Mouse (Mus musculus): ENCODE data around the gene Fcho2. TPM values are rescaled to one million over a fixed set of nuclear protein-coding genes. Genes with fewer than 3 reads are reported as not detected.

Fcho2 gene
- polyA plus RNA-seq, 1 experiment, result 17.8 TPM

DNA sequence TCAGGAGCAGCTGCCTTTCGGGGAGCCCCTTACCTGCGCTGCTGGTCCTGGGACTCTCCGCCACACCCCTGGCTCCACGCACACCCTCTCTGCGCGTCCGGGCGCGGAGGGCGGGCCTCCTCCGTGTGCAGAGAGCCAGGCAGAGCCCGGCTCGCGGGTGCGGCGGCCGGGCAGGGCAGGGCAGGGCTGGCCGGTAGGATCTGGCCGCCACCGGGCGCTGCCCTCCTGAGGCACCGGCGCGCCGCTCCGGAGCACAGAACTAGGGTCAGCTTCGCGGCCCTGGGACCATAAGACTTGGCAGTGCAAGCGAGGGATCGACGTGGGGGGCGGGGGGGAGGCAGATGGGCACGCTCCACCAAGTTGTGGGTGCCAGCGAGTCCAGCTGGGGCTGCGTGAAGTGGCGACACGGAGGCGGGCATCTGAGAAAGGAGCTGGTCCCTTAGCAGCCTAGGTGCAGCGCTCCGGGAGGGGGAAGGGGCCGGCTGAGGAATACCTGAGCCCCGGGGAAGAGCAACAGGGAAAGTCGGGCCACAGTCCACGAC is 120.4 kb downstream of the Fcho2 start, which contains the start of gene Tmem171:
Tmem171 (minus strand) TSS at position 62 of the 542 bp plus-strand sequence.
- H3K27ac ChIP-seq (ENCODE audit: insufficient read depth, low read depth, low read length), result peak within 1 kb of the TSS; percentile 78
- peak within 1 kb of the TSS; percentile 50 for H3K4me3 ChIP-seq (ENCODE audit: insufficient read depth, low read depth, low read length)
- peak; percentile 72 for DNase-seq
- WGBS, result 11% methylated on average over 43 of the region's 44 CpGs
- H3K4me1 ChIP-seq (ENCODE audit: control insufficient read depth, insufficient read depth, low read length), result peaks cover 13% of the 10 kb centered on the region; the same call in 1 of the 2 replicates
- TF ChIP-seq CTCF (conservative IDR thresholded peaks at IDR 0.05; ENCODE audit: insufficient read depth, insufficient read length, low read depth, low read length), result no peak
- no peak for TF ChIP-seq POLR2A (IDR thresholded peaks at IDR 0.05; ENCODE audit: low read depth, low read length)
- H3K27me3 ChIP-seq (replicated peaks; ENCODE audit: control insufficient read depth, insufficient read depth, low read length), result no peaks in the 10 kb centered on the region
- H3K36me3 ChIP-seq (ENCODE audit: control insufficient read depth, insufficient read depth, low read length), result no peaks in the 10 kb centered on the region

DNA sequence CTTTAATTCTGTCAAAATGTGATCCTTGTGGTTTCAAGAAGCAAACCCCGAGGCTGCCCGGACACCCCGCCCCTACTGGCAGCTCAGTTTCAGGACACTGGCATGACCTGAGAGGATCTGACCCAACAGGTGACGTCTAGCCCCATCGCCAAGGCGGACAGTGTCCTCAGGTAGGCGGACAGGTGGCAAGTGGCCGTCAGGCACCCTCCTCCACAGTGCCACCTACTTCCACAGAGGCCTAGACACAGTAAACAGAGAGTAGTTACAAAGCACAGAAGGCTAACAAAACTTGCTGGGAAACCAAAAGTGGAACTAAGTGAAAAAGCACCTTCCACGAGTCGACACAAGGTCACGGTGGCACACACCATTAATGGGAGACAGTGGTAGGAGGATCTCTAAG is 121.9 kb downstream of the Fcho2 start:
- peak overlapping the region; percentile 42 for H3K4me3 ChIP-seq (ENCODE audit: insufficient read depth, low read depth, low read length)
- peaks cover 9% of the 10 kb centered on the region; the same call in 1 of the 2 replicates for H3K4me1 ChIP-seq (ENCODE audit: control insufficient read depth, insufficient read depth, low read length)
- TF ChIP-seq POLR2A (IDR thresholded peaks at IDR 0.05; ENCODE audit: low read depth, low read length) (no peak), CTCF (conservative IDR thresholded peaks at IDR 0.05; ENCODE audit: insufficient read depth, insufficient read length, low read depth, low read length) (no peak)
- peak; percentile 31 for DNase-seq
- no peaks in the 10 kb centered on the region for H3K36me3 ChIP-seq (ENCODE audit: control insufficient read depth, insufficient read depth, low read length)
- peak overlapping the region; percentile 78 for H3K27ac ChIP-seq (ENCODE audit: insufficient read depth, low read depth, low read length)
- WGBS, result 63% methylated on average over 11 of the region's 11 CpGs
- H3K27me3 ChIP-seq (replicated peaks; ENCODE audit: control insufficient read depth, insufficient read depth, low read length), result no peaks in the 10 kb centered on the region

DNA sequence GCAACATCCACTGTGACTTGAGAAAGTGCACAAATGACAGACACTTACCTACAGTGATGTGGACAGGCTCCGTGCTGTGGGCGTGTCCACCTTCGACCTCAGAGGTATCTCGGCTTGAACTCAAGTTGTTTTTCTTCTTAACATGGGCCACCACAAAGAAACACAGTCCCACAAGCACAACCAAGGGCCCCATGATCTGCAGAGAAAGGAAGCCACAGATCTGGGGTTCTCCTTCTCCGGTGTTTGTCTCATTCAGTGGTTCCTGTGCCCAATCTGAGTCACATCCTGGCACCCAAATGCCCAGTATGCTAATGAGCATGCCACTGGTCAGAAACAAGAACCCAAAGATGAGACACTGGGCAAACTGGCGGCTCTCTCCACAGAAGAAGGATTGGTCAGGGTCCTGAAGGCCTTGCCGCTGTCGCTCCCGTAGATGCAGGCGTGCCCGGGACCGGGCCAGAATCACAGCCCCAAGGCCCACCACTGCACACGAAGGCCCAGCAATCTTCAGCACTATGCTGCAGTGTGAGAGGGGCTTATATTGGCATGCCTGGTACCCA is 123.2 kb downstream of the Fcho2 start:
- Histone ChIP-seq H3K36me3 (ENCODE audit: control insufficient read depth, insufficient read depth, low read length) (no peaks in the 10 kb centered on the region), H3K27ac (ENCODE audit: insufficient read depth, low read depth, low read length) (no peak overlapping the region), H3K4me3 (ENCODE audit: insufficient read depth, low read depth, low read length) (peak overlapping the region; percentile 16; the same call in 1 of the 2 replicates), H3K27me3 (replicated peaks; ENCODE audit: control insufficient read depth, insufficient read depth, low read length) (no peaks in the 10 kb centered on the region), H3K4me1 (ENCODE audit: control insufficient read depth, insufficient read depth, low read length) (peaks cover 9% of the 10 kb centered on the region; the same call in 1 of the 2 replicates)
- 78% methylated on average over 13 of the region's 13 CpGs for WGBS
- DNase-seq, result no peak
- no peak for TF ChIP-seq CTCF (conservative IDR thresholded peaks at IDR 0.05; ENCODE audit: insufficient read depth, insufficient read length, low read depth, low read length)
- no peak for TF ChIP-seq POLR2A (IDR thresholded peaks at IDR 0.05; ENCODE audit: low read depth, low read length)

GRCm38 (mm10) chr13:98690886-98691285 is 124.4 kb downstream of the Fcho2 start:
- no peak overlapping the region for H3K4me3 ChIP-seq (ENCODE audit: insufficient read depth, low read depth, low read length)
- H3K27ac ChIP-seq (ENCODE audit: insufficient read depth, low read depth, low read length), result no peak overlapping the region
- H3K27me3 ChIP-seq (replicated peaks; ENCODE audit: control insufficient read depth, insufficient read depth, low read length), result no peaks in the 10 kb centered on the region
- 73% methylated on average over 11 of the region's 11 CpGs for WGBS
- peaks cover 9% of the 10 kb centered on the region; the same call in 1 of the 2 replicates for H3K4me1 ChIP-seq (ENCODE audit: control insufficient read depth, insufficient read depth, low read length)
- TF ChIP-seq CTCF (conservative IDR thresholded peaks at IDR 0.05; ENCODE audit: insufficient read depth, insufficient read length, low read depth, low read length), result no peak
- TF ChIP-seq POLR2A (IDR thresholded peaks at IDR 0.05; ENCODE audit: low read depth, low read length), result no peak
- no peaks in the 10 kb centered on the region for H3K36me3 ChIP-seq (ENCODE audit: control insufficient read depth, insufficient read depth, low read length)
- no peak for DNase-seq

- peak; percentile 64 for DNase-seq
- no peak for TF ChIP-seq CTCF (conservative IDR thresholded peaks at IDR 0.05; ENCODE audit: insufficient read depth, insufficient read length, low read depth, low read length)
- TF ChIP-seq POLR2A (IDR thresholded peaks at IDR 0.05; ENCODE audit: low read depth, low read length), result no peak
- H3K27ac ChIP-seq (ENCODE audit: insufficient read depth, low read depth, low read length), result peak overlapping the region; percentile 33; the same call in 1 of the 2 replicates
- peaks cover 8% of the 10 kb centered on the region; the same call in 1 of the 2 replicates for H3K4me1 ChIP-seq (ENCODE audit: control insufficient read depth, insufficient read depth, low read length)
- H3K4me3 ChIP-seq (ENCODE audit: insufficient read depth, low read depth, low read length), result peak overlapping the region; percentile 14; the same call in 1 of the 2 replicates
- no peaks in the 10 kb centered on the region for H3K27me3 ChIP-seq (replicated peaks; ENCODE audit: control insufficient read depth, insufficient read depth, low read length)
- H3K36me3 ChIP-seq (ENCODE audit: control insufficient read depth, insufficient read depth, low read length), result no peaks in the 10 kb centered on the region
- WGBS, result 38% methylated on average over 11 of the region's 11 CpGs
These were observed 125.5 kb downstream of the Fcho2 start for GRCm38 (mm10) chr13:98689605-98690290.

- Histone ChIP-seq H3K4me1 (ENCODE audit: control insufficient read depth, insufficient read depth, low read length) (peaks cover 8% of the 10 kb centered on the region), H3K27ac (ENCODE audit: insufficient read depth, low read depth, low read length) (no peak overlapping the region)
- WGBS, result 68% methylated on average over 9 of the region's 9 CpGs
These were observed 127.3 kb downstream of the Fcho2 start for GRCm38 (mm10) chr13:98687931-98688330.

More at GRCm38 (mm10) chr13:98687931-98688330, 127.3 kb downstream of the Fcho2 start:
- Histone ChIP-seq H3K4me3 (ENCODE audit: insufficient read depth, low read depth, low read length) (no peak overlapping the region), H3K27me3 (replicated peaks; ENCODE audit: control insufficient read depth, insufficient read depth, low read length) (no peaks in the 10 kb centered on the region), H3K36me3 (ENCODE audit: control insufficient read depth, insufficient read depth, low read length) (no peaks in the 10 kb centered on the region)
- no peak for TF ChIP-seq POLR2A (IDR thresholded peaks at IDR 0.05; ENCODE audit: low read depth, low read length)
- no peak for TF ChIP-seq CTCF (conservative IDR thresholded peaks at IDR 0.05; ENCODE audit: insufficient read depth, insufficient read length, low read depth, low read length)
- no peak for DNase-seq
